Mouse (Mus musculus): ENCODE measurements around the gene Auh. TPM values are rescaled to one million over a fixed set of nuclear protein-coding genes. Genes with fewer than 3 reads are reported as not detected.

The Auh gene
- polyA plus RNA-seq, 1 experiment: 30.9 TPM

DNA sequence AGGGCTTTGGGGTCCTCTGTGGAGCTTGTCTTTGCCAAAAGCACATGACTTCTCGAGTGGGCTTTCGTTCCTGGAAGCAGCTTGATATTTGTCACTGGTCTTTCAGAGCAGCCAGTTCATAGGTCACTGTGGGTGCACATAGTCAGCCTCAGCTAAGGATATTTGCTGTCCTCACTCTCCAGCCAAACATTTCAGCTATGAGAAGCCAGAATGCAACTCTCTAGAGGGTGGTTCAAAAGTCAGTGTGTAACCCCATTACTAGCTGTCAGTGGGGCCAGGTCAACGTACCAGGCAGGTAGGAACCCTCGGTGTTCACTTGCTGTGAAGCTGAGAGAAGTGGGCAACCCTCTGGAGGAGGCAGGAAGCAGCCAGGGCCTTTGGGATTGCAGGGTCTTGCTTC lies 109.6 kb downstream of the Auh start:
- Histone ChIP-seq H3K36me3 (ENCODE audit: control insufficient read depth, insufficient read depth, low read length, poor library complexity, severe bottlenecking) (no peaks in the 10 kb centered on the region), H3K27me3 (ENCODE audit: control insufficient read depth, insufficient read depth, low read length, poor library complexity, severe bottlenecking) (no peaks in the 10 kb centered on the region), H3K4me1 (ENCODE audit: control insufficient read depth, insufficient read depth, low read length) (no peaks in the 10 kb centered on the region), H3K27ac (ENCODE audit: insufficient read depth, low read length) (no peak overlapping the region), H3K9me3 (replicated peaks; ENCODE audit: control insufficient read depth, insufficient read depth, low read length, poor library complexity, severe bottlenecking) (no peaks in the 10 kb centered on the region), H3K4me3 (ENCODE audit: low read depth, low read length) (no peak overlapping the region), H3K9ac (ENCODE audit: low read depth, poor library complexity, severe bottlenecking) (no peak overlapping the region)
- TF ChIP-seq EP300 (IDR thresholded peaks at IDR 0.05; ENCODE audit: insufficient read depth, low read depth, low read length) (no peak), POLR2A (IDR thresholded peaks at IDR 0.05; ENCODE audit: insufficient read depth, low read length) (no peak), CTCF (IDR thresholded peaks at IDR 0.05; ENCODE audit: low read depth, low read length) (no peak)

DNA sequence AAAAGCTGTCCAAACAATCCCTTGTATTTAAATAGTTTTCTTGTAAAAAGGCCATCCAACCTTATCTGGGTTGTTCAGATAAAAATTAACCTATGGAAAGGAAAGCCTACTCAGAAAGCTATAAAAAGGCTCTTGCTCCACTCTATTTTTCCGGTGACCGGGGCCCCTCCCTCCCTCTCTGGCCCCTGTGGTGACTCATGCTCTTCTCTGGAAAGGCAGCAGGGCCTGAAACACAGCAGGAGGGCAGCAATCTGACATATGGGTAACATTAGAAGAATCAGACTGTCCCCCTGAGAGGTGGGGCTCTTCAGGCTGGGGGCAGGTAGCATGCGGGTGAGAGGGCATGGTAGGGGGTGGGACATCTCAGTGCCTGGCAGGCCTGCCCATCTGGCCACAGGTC lies 110.7 kb downstream of the Auh start:
- Histone ChIP-seq H3K9ac (ENCODE audit: low read depth, poor library complexity, severe bottlenecking) (no peak overlapping the region), H3K27me3 (ENCODE audit: control insufficient read depth, insufficient read depth, low read length, poor library complexity, severe bottlenecking) (no peaks in the 10 kb centered on the region), H3K4me1 (ENCODE audit: control insufficient read depth, insufficient read depth, low read length) (no peaks in the 10 kb centered on the region)

DNA sequence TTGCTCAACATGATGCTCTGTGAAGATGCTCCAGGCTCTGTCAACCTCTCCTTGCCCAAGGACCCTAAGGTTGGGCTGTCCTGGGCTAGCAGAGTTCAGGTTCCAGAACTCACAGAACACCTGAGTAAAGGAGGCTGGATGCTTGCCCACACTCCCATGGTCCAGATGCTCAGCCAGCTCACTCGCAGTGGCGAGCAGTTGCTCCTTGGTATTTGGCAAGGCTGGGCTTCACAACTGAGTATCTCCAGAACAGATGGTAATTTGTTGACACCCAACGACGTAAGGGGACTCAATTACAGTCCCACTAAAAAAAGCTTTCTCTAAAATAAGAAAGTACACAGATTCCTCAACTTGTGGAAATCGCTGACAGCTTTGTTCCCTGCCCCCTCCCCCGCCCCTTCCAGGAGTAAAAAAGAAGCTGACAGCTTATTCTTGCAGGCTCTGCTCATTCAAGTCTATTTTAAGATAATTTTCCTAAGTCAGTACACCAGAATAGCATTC lies 111.4 kb downstream of the Auh start:
- H3K27me3 ChIP-seq (ENCODE audit: control insufficient read depth, insufficient read depth, low read length, poor library complexity, severe bottlenecking): no peaks in the 10 kb centered on the region
- no peak for TF ChIP-seq CTCF (IDR thresholded peaks at IDR 0.05; ENCODE audit: low read depth, low read length)
- no peak for TF ChIP-seq EP300 (IDR thresholded peaks at IDR 0.05; ENCODE audit: insufficient read depth, low read depth, low read length)
- TF ChIP-seq POLR2A (IDR thresholded peaks at IDR 0.05; ENCODE audit: insufficient read depth, low read length): no peak
- H3K27ac ChIP-seq (ENCODE audit: insufficient read depth, low read length): no peak overlapping the region
- no peaks in the 10 kb centered on the region for H3K9me3 ChIP-seq (replicated peaks; ENCODE audit: control insufficient read depth, insufficient read depth, low read length, poor library complexity, severe bottlenecking)
- H3K4me3 ChIP-seq (ENCODE audit: low read depth, low read length): no peak overlapping the region
- H3K36me3 ChIP-seq (ENCODE audit: control insufficient read depth, insufficient read depth, low read length, poor library complexity, severe bottlenecking): no peaks in the 10 kb centered on the region
- no peaks in the 10 kb centered on the region for H3K4me1 ChIP-seq (ENCODE audit: control insufficient read depth, insufficient read depth, low read length)
- no peak overlapping the region for H3K9ac ChIP-seq (ENCODE audit: low read depth, poor library complexity, severe bottlenecking)

More for the DNA sequence above, 110.7 kb downstream of the Auh start:
- Histone ChIP-seq H3K36me3 (ENCODE audit: control insufficient read depth, insufficient read depth, low read length, poor library complexity, severe bottlenecking) (no peaks in the 10 kb centered on the region), H3K27ac (ENCODE audit: insufficient read depth, low read length) (no peak overlapping the region), H3K4me3 (ENCODE audit: low read depth, low read length) (no peak overlapping the region), H3K9me3 (replicated peaks; ENCODE audit: control insufficient read depth, insufficient read depth, low read length, poor library complexity, severe bottlenecking) (no peaks in the 10 kb centered on the region)
- TF ChIP-seq EP300 (IDR thresholded peaks at IDR 0.05; ENCODE audit: insufficient read depth, low read depth, low read length): no peak

DNA sequence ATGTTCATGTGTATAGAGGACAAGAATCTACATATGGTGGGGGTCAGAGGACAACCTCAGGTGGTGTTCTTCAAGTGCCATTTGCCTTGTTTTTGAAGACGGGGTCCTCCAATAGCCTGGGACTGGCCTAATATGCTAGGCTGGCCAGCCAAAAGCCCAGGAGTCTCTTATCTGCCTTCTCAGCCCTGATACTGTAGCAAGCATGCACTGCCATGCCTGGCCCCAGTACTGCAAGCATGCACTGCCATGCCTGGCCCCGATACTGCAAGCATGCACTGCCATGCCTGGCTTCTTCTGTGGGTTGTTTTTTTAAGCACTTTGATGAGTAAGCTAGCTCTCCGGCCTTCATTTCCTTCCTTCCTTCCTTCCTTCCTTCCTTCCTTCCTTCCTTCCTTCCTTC lies 115.7 kb downstream of the Auh start:
- H3K9me3 ChIP-seq (replicated peaks; ENCODE audit: control insufficient read depth, insufficient read depth, low read length, poor library complexity, severe bottlenecking): no peaks in the 10 kb centered on the region
- H3K4me3 ChIP-seq (ENCODE audit: low read depth, low read length): no peak overlapping the region
- no peak overlapping the region for H3K27ac ChIP-seq (ENCODE audit: insufficient read depth, low read length)
- no peaks in the 10 kb centered on the region for H3K27me3 ChIP-seq (ENCODE audit: control insufficient read depth, insufficient read depth, low read length, poor library complexity, severe bottlenecking)
- no peak overlapping the region for H3K9ac ChIP-seq (ENCODE audit: low read depth, poor library complexity, severe bottlenecking)
- peaks cover 6% of the 10 kb centered on the region for H3K4me1 ChIP-seq (ENCODE audit: control insufficient read depth, insufficient read depth, low read length)
- no peak for TF ChIP-seq EP300 (IDR thresholded peaks at IDR 0.05; ENCODE audit: insufficient read depth, low read depth, low read length)
- no peak for TF ChIP-seq POLR2A (IDR thresholded peaks at IDR 0.05; ENCODE audit: insufficient read depth, low read length)
- TF ChIP-seq CTCF (IDR thresholded peaks at IDR 0.05; ENCODE audit: low read depth, low read length): no peak
- H3K36me3 ChIP-seq (ENCODE audit: control insufficient read depth, insufficient read depth, low read length, poor library complexity, severe bottlenecking): no peaks in the 10 kb centered on the region

DNA sequence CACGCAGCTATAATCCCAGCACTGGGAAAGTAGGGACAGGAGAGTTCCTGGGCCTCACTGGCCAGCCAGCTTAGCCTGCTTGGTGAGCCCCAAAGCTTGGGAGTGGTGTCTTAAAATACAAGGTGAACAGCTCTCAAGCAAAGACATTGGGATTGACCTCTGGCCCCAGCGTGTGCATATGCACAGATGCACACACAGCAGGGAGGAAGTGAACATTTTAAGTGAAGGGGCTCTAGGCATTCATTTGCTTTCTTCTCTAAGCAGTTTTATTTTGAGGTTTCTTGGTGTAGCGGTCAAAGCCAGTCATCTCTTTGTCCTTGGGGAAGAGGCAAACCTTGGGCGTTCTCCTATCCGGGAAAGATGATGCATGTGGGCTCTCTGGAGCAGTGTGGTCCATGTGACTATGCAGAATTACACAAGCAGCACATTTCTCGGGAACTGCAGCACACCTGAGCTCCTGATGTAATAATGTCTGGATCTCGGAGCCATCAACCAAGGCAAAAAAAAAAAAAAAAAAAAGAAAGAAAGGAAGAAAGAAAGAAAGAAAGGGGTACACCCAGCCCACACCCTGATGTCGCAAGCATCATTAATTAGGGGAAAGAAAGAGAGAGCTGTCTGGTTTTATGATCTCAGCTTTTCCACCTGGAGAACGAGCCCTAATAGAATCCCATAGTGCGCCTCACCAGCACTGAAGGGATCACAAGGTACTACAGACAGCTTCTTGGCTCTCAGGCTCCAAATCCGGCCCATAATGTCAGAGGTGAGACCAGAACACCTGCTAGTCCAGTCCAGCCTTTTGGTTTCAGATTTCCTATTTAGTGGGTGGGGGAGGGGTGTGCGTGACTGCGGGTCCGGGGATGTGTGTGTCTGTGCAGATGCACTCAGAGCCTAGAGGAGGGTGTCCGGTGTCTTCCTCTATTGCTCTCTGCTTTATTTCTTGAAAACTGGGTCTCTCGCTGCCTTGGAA lies 116.6 kb downstream of the Auh start:
- Histone ChIP-seq H3K4me1 (ENCODE audit: control insufficient read depth, insufficient read depth, low read length) (peaks cover 6% of the 10 kb centered on the region), H3K27me3 (ENCODE audit: control insufficient read depth, insufficient read depth, low read length, poor library complexity, severe bottlenecking) (no peaks in the 10 kb centered on the region), H3K4me3 (ENCODE audit: low read depth, low read length) (no peak overlapping the region), H3K9ac (ENCODE audit: low read depth, poor library complexity, severe bottlenecking) (no peak overlapping the region), H3K27ac (ENCODE audit: insufficient read depth, low read length) (no peak overlapping the region), H3K36me3 (ENCODE audit: control insufficient read depth, insufficient read depth, low read length, poor library complexity, severe bottlenecking) (no peaks in the 10 kb centered on the region), H3K9me3 (replicated peaks; ENCODE audit: control insufficient read depth, insufficient read depth, low read length, poor library complexity, severe bottlenecking) (no peaks in the 10 kb centered on the region)
- TF ChIP-seq EP300 (IDR thresholded peaks at IDR 0.05; ENCODE audit: insufficient read depth, low read depth, low read length) (peak; percentile 73; the same call in 1 of the 2 replicates), CTCF (IDR thresholded peaks at IDR 0.05; ENCODE audit: low read depth, low read length) (no peak), POLR2A (IDR thresholded peaks at IDR 0.05; ENCODE audit: insufficient read depth, low read length) (no peak)

DNA sequence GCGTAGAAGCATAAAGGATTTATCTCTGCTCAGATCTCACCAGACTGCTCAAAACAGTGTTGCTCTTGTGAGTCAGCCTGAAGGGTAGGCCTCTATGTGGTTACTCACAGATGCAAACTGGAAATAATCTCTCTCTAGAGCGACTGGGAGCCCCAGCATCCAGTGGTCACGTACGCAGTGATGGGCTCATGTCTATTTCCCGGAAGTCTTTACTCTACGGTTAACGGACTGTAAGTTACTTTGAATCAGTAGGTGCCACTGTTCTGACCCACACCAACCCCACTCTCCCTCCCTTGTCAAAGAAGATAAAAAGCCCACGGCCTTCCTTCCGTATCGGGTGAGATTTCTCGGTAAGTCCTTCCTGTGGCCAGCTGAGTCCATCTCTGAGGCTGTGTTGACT lies 121.8 kb downstream of the Auh start:
- H3K4me1 ChIP-seq (ENCODE audit: control insufficient read depth, insufficient read depth, low read length): peaks cover 6% of the 10 kb centered on the region
- no peaks in the 10 kb centered on the region for H3K9me3 ChIP-seq (replicated peaks; ENCODE audit: control insufficient read depth, insufficient read depth, low read length, poor library complexity, severe bottlenecking)
- H3K9ac ChIP-seq (ENCODE audit: low read depth, poor library complexity, severe bottlenecking): no peak overlapping the region
- no peak overlapping the region for H3K4me3 ChIP-seq (ENCODE audit: low read depth, low read length)
- H3K36me3 ChIP-seq (ENCODE audit: control insufficient read depth, insufficient read depth, low read length, poor library complexity, severe bottlenecking): no peaks in the 10 kb centered on the region
- no peak overlapping the region for H3K27ac ChIP-seq (ENCODE audit: insufficient read depth, low read length)
- TF ChIP-seq POLR2A (IDR thresholded peaks at IDR 0.05; ENCODE audit: insufficient read depth, low read length) (no peak), EP300 (IDR thresholded peaks at IDR 0.05; ENCODE audit: insufficient read depth, low read depth, low read length) (no peak)
- H3K27me3 ChIP-seq (ENCODE audit: control insufficient read depth, insufficient read depth, low read length, poor library complexity, severe bottlenecking): no peaks in the 10 kb centered on the region

All from ES-Bruce4 (cell line).